ENCODE assay signal across 23 mouse cellular contexts in genomic region chr11:51545811-51546210, GRCm38 (mm10).
"Had no signal": no experiment of that assay in that cellular context is flagged by ENCODE, and none has a peak within 500 bp of the region (broad histone marks: within the 10 kb centered on the region; RNA-seq: fewer than 3 reads in every experiment).

No protein-coding gene starts in this region.

- H3K9ac ChIP-seq: liver, embryonic 12.5 days; liver, embryonic 15.5 days; lung, embryonic 15.5 days; midbrain, embryonic 13.5 days; neural tube, embryonic 12.5 days; neural tube, embryonic 15.5 days; stomach, embryonic 15.5 days had no signal

- ATAC-seq: liver, embryonic 12.5 days; midbrain, embryonic 13.5 days had no signal

- H3K27ac ChIP-seq: left cerebral cortex, adult 2 months; liver, embryonic 12.5 days; liver, embryonic 15.5 days; lung, embryonic 15.5 days; midbrain, embryonic 10.5 days; midbrain, embryonic 13.5 days; neural tube, embryonic 12.5 days; neural tube, embryonic 15.5 days; stomach, embryonic 15.5 days had no signal

- H3K4me2 ChIP-seq: liver, embryonic 12.5 days; liver, embryonic 15.5 days; lung, embryonic 15.5 days; midbrain, embryonic 13.5 days; neural tube, embryonic 12.5 days; neural tube, embryonic 15.5 days; stomach, embryonic 15.5 days had no signal

- H3K9me3 ChIP-seq: liver, embryonic 12.5 days; liver, embryonic 15.5 days; lung, embryonic 15.5 days; megakaryocyte, embryonic 14.5 days; midbrain, embryonic 10.5 days; midbrain, embryonic 13.5 days; neural tube, embryonic 12.5 days; neural tube, embryonic 15.5 days; stomach, embryonic 15.5 days had no signal

- DNase-seq: kidney, adult 18-20 months; kidney, adult 9 months; kidney, postnatal 25 days; layer of hippocampus, postnatal 36 days; liver; lung, adult 18-20 months; lung, postnatal 10 days; lung, postnatal 36 days; retina, postnatal 1 day; right cerebral cortex, postnatal 25 days; spleen, adult 18-20 months; thymus, adult 18-20 months; thymus, postnatal 36 days had no signal

- H3K27me3 ChIP-seq: liver, embryonic 15.5 days; lung, embryonic 15.5 days; midbrain, embryonic 13.5 days; neural tube, embryonic 12.5 days; neural tube, embryonic 15.5 days; stomach, embryonic 15.5 days had no signal

- H3K4me3 ChIP-seq: left cerebral cortex, adult 2 months; liver, embryonic 12.5 days; liver, embryonic 15.5 days; lung, embryonic 15.5 days; megakaryocyte, embryonic 14.5 days; midbrain, embryonic 10.5 days; midbrain, embryonic 13.5 days; neural tube, embryonic 12.5 days; neural tube, embryonic 15.5 days; stomach, embryonic 15.5 days had no signal

- H3K36me3 ChIP-seq: liver, embryonic 12.5 days; liver, embryonic 15.5 days; lung, embryonic 15.5 days; midbrain, embryonic 10.5 days; midbrain, embryonic 13.5 days; neural tube, embryonic 12.5 days; neural tube, embryonic 15.5 days; stomach, embryonic 15.5 days had no signal
